Mouse (Mus musculus): ENCODE data around the gene Tubb2a. TPM values are rescaled to one million over a fixed set of nuclear protein-coding genes. Genes with fewer than 3 reads are reported as not detected.
"Not testable (repeated sequence)": the region's sequence is repeated elsewhere in the genome, so short reads cannot be mapped to it uniquely, and the experiment has no call there.

Tubb2a gene
- polyA plus RNA-seq, 1 experiment: 28.7 TPM

- no peaks in the 10 kb centered on the region for H3K36me3 ChIP-seq (ENCODE audit: control insufficient read depth, insufficient read depth, low read length, poor library complexity, severe bottlenecking)
- H3K9me3 ChIP-seq (replicated peaks; ENCODE audit: control insufficient read depth, insufficient read depth, low read length, poor library complexity, severe bottlenecking): no peaks in the 10 kb centered on the region
- no peak for TF ChIP-seq EP300 (IDR thresholded peaks at IDR 0.05; ENCODE audit: insufficient read depth, low read depth, low read length)
- no peak for TF ChIP-seq POLR2A (IDR thresholded peaks at IDR 0.05; ENCODE audit: insufficient read depth, low read length)
- no peak for TF ChIP-seq CTCF (IDR thresholded peaks at IDR 0.05; ENCODE audit: low read depth, low read length)
- H3K4me1 ChIP-seq (ENCODE audit: control insufficient read depth, insufficient read depth, low read length): no peaks in the 10 kb centered on the region
- H3K4me3 ChIP-seq (ENCODE audit: low read depth, low read length): no peak overlapping the region
- H3K27me3 ChIP-seq (ENCODE audit: control insufficient read depth, insufficient read depth, low read length, poor library complexity, severe bottlenecking): no peaks in the 10 kb centered on the region
- H3K9ac ChIP-seq (ENCODE audit: low read depth, poor library complexity, severe bottlenecking): no peak overlapping the region
- no peak overlapping the region for H3K27ac ChIP-seq (ENCODE audit: insufficient read depth, low read length)
Measured at GRCm38 (mm10) chr13:34100733-34101132, 22.9 kb upstream of the Tubb2a start.

- no peaks in the 10 kb centered on the region for H3K4me1 ChIP-seq (ENCODE audit: control insufficient read depth, insufficient read depth, low read length)
- TF ChIP-seq EP300 (IDR thresholded peaks at IDR 0.05; ENCODE audit: insufficient read depth, low read depth, low read length): no peak
- no peak for TF ChIP-seq POLR2A (IDR thresholded peaks at IDR 0.05; ENCODE audit: insufficient read depth, low read length)
- TF ChIP-seq CTCF (IDR thresholded peaks at IDR 0.05; ENCODE audit: low read depth, low read length): no peak
- H3K4me3 ChIP-seq (ENCODE audit: low read depth, low read length): no peak overlapping the region
- H3K9ac ChIP-seq (ENCODE audit: low read depth, poor library complexity, severe bottlenecking): no peak overlapping the region
- no peaks in the 10 kb centered on the region for H3K36me3 ChIP-seq (ENCODE audit: control insufficient read depth, insufficient read depth, low read length, poor library complexity, severe bottlenecking)
- H3K27ac ChIP-seq (ENCODE audit: insufficient read depth, low read length): no peak overlapping the region
- H3K9me3 ChIP-seq (replicated peaks; ENCODE audit: control insufficient read depth, insufficient read depth, low read length, poor library complexity, severe bottlenecking): no peaks in the 10 kb centered on the region
- no peaks in the 10 kb centered on the region for H3K27me3 ChIP-seq (ENCODE audit: control insufficient read depth, insufficient read depth, low read length, poor library complexity, severe bottlenecking)
Measured at GRCm38 (mm10) chr13:34097086-34097485, 19.3 kb upstream of the Tubb2a start.

- Histone ChIP-seq H3K27ac (ENCODE audit: insufficient read depth, low read length) (no peak overlapping the region), H3K27me3 (ENCODE audit: control insufficient read depth, insufficient read depth, low read length, poor library complexity, severe bottlenecking) (no peaks in the 10 kb centered on the region), H3K9ac (ENCODE audit: low read depth, poor library complexity, severe bottlenecking) (no peak overlapping the region), H3K4me1 (ENCODE audit: control insufficient read depth, insufficient read depth, low read length) (no peaks in the 10 kb centered on the region), H3K4me3 (ENCODE audit: low read depth, low read length) (no peak overlapping the region), H3K9me3 (replicated peaks; ENCODE audit: control insufficient read depth, insufficient read depth, low read length, poor library complexity, severe bottlenecking) (no peaks in the 10 kb centered on the region), H3K36me3 (ENCODE audit: control insufficient read depth, insufficient read depth, low read length, poor library complexity, severe bottlenecking) (no peaks in the 10 kb centered on the region)
- TF ChIP-seq POLR2A (IDR thresholded peaks at IDR 0.05; ENCODE audit: insufficient read depth, low read length): no peak
- no peak for TF ChIP-seq CTCF (IDR thresholded peaks at IDR 0.05; ENCODE audit: low read depth, low read length)
- TF ChIP-seq EP300 (IDR thresholded peaks at IDR 0.05; ENCODE audit: insufficient read depth, low read depth, low read length): no peak
Measured at GRCm38 (mm10) chr13:34096455-34096854, 18.6 kb upstream of the Tubb2a start.

GRCm38 (mm10) chr13:34095542-34096435 lies 18.0 kb upstream of the Tubb2a start:
- no peaks in the 10 kb centered on the region for H3K9me3 ChIP-seq (replicated peaks; ENCODE audit: control insufficient read depth, insufficient read depth, low read length, poor library complexity, severe bottlenecking)
- H3K4me3 ChIP-seq (ENCODE audit: low read depth, low read length): no peak overlapping the region
- H3K9ac ChIP-seq (ENCODE audit: low read depth, poor library complexity, severe bottlenecking): no peak overlapping the region
- no peak for TF ChIP-seq POLR2A (IDR thresholded peaks at IDR 0.05; ENCODE audit: insufficient read depth, low read length)
- no peak for TF ChIP-seq CTCF (IDR thresholded peaks at IDR 0.05; ENCODE audit: low read depth, low read length)
- TF ChIP-seq EP300 (IDR thresholded peaks at IDR 0.05; ENCODE audit: insufficient read depth, low read depth, low read length): no peak
- H3K27ac ChIP-seq (ENCODE audit: insufficient read depth, low read length): no peak overlapping the region
- H3K27me3 ChIP-seq (ENCODE audit: control insufficient read depth, insufficient read depth, low read length, poor library complexity, severe bottlenecking): no peaks in the 10 kb centered on the region
- no peaks in the 10 kb centered on the region for H3K36me3 ChIP-seq (ENCODE audit: control insufficient read depth, insufficient read depth, low read length, poor library complexity, severe bottlenecking)
- no peaks in the 10 kb centered on the region for H3K4me1 ChIP-seq (ENCODE audit: control insufficient read depth, insufficient read depth, low read length)

GRCm38 (mm10) chr13:34089358-34089757 lies 11.6 kb upstream of the Tubb2a start:
- H3K4me3 ChIP-seq (ENCODE audit: low read depth, low read length): no peak overlapping the region
- TF ChIP-seq EP300 (IDR thresholded peaks at IDR 0.05; ENCODE audit: insufficient read depth, low read depth, low read length) (no peak), CTCF (IDR thresholded peaks at IDR 0.05; ENCODE audit: low read depth, low read length) (no peak), POLR2A (IDR thresholded peaks at IDR 0.05; ENCODE audit: insufficient read depth, low read length) (no peak)
- no peak overlapping the region for H3K9ac ChIP-seq (ENCODE audit: low read depth, poor library complexity, severe bottlenecking)
- H3K36me3 ChIP-seq (ENCODE audit: control insufficient read depth, insufficient read depth, low read length, poor library complexity, severe bottlenecking): no peaks in the 10 kb centered on the region
- no peak overlapping the region for H3K27ac ChIP-seq (ENCODE audit: insufficient read depth, low read length)
- H3K27me3 ChIP-seq (ENCODE audit: control insufficient read depth, insufficient read depth, low read length, poor library complexity, severe bottlenecking): no peaks in the 10 kb centered on the region
- H3K4me1 ChIP-seq (ENCODE audit: control insufficient read depth, insufficient read depth, low read length): peaks cover 6% of the 10 kb centered on the region
- H3K9me3 ChIP-seq (replicated peaks; ENCODE audit: control insufficient read depth, insufficient read depth, low read length, poor library complexity, severe bottlenecking): no peaks in the 10 kb centered on the region

- no peaks in the 10 kb centered on the region for H3K36me3 ChIP-seq (ENCODE audit: control insufficient read depth, insufficient read depth, low read length, poor library complexity, severe bottlenecking)
- H3K4me3 ChIP-seq (ENCODE audit: low read depth, low read length): no peak overlapping the region
- H3K9ac ChIP-seq (ENCODE audit: low read depth, poor library complexity, severe bottlenecking): no peak overlapping the region
- H3K27me3 ChIP-seq (ENCODE audit: control insufficient read depth, insufficient read depth, low read length, poor library complexity, severe bottlenecking): no peaks in the 10 kb centered on the region
- no peak for TF ChIP-seq POLR2A (IDR thresholded peaks at IDR 0.05; ENCODE audit: insufficient read depth, low read length)
- TF ChIP-seq CTCF (IDR thresholded peaks at IDR 0.05; ENCODE audit: low read depth, low read length): no peak
- no peak for TF ChIP-seq EP300 (IDR thresholded peaks at IDR 0.05; ENCODE audit: insufficient read depth, low read depth, low read length)
- H3K9me3 ChIP-seq (replicated peaks; ENCODE audit: control insufficient read depth, insufficient read depth, low read length, poor library complexity, severe bottlenecking): no peaks in the 10 kb centered on the region
- H3K27ac ChIP-seq (ENCODE audit: insufficient read depth, low read length): no peak overlapping the region
- peaks cover 7% of the 10 kb centered on the region for H3K4me1 ChIP-seq (ENCODE audit: control insufficient read depth, insufficient read depth, low read length)
Measured at GRCm38 (mm10) chr13:34088871-34089288, 11.1 kb upstream of the Tubb2a start.

GRCm38 (mm10) chr13:34088201-34088649 lies 10.4 kb upstream of the Tubb2a start:
- H3K4me3 ChIP-seq (ENCODE audit: low read depth, low read length); H3K4me1 ChIP-seq (ENCODE audit: control insufficient read depth, insufficient read depth, low read length); H3K27ac ChIP-seq (ENCODE audit: insufficient read depth, low read length); H3K36me3 ChIP-seq (ENCODE audit: control insufficient read depth, insufficient read depth, low read length, poor library complexity, severe bottlenecking); H3K9ac ChIP-seq (ENCODE audit: low read depth, poor library complexity, severe bottlenecking); H3K9me3 ChIP-seq (replicated peaks; ENCODE audit: control insufficient read depth, insufficient read depth, low read length, poor library complexity, severe bottlenecking); H3K27me3 ChIP-seq (ENCODE audit: control insufficient read depth, insufficient read depth, low read length, poor library complexity, severe bottlenecking): not testable (repeated sequence)
